In the genomic region with DNA sequence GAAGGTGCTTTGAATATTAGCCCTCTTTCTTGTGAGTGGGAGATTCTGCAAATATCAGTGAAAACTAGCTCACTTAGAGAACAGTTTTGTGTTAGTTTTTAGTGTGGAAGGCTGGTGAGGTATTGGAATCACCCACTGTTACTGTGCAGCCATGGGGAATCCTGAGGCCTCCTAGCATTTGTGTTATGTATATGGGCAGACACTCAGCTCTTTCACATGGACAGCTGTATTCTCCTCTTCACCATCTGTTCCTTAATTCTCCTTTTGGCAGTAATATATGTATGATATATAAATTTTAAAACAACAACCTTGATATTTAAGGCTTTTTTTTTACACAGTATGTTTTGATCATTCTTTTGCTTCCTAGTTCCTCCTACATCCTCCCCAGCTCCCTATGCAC, we compare ENCODE assay signal across 18 mouse cellular contexts.
A peak's percentile ranks its signal among the peaks of the same experiment; 100 is the strongest.
DNase-seq lines count a peak whose midpoint lies in the region.
"Had no signal": no experiment of that assay in that cellular context is flagged by ENCODE, and none has a peak within 500 bp of the region (broad histone marks: within the 10 kb centered on the region; RNA-seq: fewer than 3 reads in every experiment).

No protein-coding gene starts in this region.

- peak; percentile 8 for DNase-seq in layer of hippocampus, adult 9-10 months (ENCODE audit: low spot score)
- DNase-seq in layer of hippocampus, postnatal 14 days (ENCODE audit: low spot score in 2 of 2): no peak
- DNase-seq in right cerebral cortex, postnatal 10 days (ENCODE audit: low spot score in 2 of 2): peak; percentile 26 to 29
- no peak for DNase-seq in right cerebral cortex, postnatal 25 days
- peak; percentile 18 to 23 for DNase-seq in left cerebral cortex, postnatal 14 days (ENCODE audit: low spot score in 2 of 2)
- no peak for DNase-seq in heart, adult 18-20 months
- DNase-seq in urinary bladder, adult 18-20 months (ENCODE audit: low spot score in 2 of 2): no peak
- DNase-seq: adrenal gland, postnatal 25 days; B cell, adult 2 months; cerebellum, adult 2 months; cerebellum, postnatal 14 days; forebrain, postnatal 0 days; gastrocnemius, postnatal 10 days; kidney, adult 2 months; kidney, postnatal 36 days; liver, embryonic 13.5 days; lung, adult 18-20 months; lung, postnatal 4 days had no signal

- intact Hi-C loops in left cerebral cortex, postnatal 14 days (cut with DNase I): no loop called here

Comparison
In these comparisons a context has a peak if more than half of its experiments do, and no peak if none do; other contexts are left out.
1. DNase-seq: peak in layer of hippocampus, adult 9-10 months (single experiment), right cerebral cortex, postnatal 10 days (2 of 2) and left cerebral cortex, postnatal 14 days (2 of 2); none in layer of hippocampus, postnatal 14 days (0 of 2), right cerebral cortex, postnatal 25 days (single experiment), heart, adult 18-20 months (0 of 2) and urinary bladder, adult 18-20 months (0 of 2).